Mouse (Mus musculus): ENCODE measurements around the gene Cfap61.

DNA sequence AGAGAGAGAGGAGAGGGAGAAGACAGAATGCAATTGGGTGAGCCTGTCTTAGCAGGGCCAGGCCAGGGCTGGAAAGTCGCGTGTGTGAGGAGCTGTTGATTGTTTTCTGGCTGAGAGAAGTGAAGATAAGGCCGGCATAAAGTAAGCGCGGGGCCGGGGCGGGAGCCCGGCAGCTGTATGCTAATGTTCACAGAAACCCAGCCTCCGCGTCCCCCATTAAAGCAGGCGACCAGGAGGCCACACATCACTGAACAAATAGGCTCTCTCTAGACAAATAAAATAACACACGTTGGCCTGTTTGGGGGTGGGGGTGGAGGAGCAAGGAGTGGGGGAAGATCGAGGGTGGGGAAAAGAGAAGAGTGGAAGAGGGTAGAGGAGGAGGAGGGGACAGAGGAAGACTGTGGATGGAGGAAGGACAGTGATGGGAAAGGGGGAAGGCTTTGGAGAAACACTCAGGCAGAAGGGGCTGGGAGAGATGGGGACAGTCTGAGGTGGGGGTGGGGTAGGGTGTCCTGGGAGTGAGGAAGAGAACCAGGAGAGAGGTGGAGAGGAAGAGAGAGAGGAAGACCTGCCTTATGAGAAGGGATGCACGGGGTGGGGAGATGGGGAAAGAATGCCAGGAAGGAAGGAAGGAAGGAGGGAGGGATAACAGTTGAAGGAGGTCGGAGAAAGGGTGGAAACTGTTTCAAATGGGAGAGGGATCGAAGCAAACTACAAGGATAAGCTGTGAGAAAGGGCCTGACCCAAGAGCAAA lies 282.8 kb downstream of the Cfap61 start:
- TF ChIP-seq POLR2A (IDR thresholded peaks at IDR 0.05; ENCODE audit: extremely low read depth, insufficient read depth, low read length) (no peak), CTCF (IDR thresholded peaks at IDR 0.05; ENCODE audit: low read depth, low read length) (no peak)
